Mouse (Mus musculus): ENCODE measurements around the gene Fryl. TPM values are rescaled to one million over a fixed set of nuclear protein-coding genes. Genes with fewer than 3 reads are reported as not detected.
"Not testable (repeated sequence)": the region's sequence is repeated elsewhere in the genome, so short reads cannot be mapped to it uniquely, and the experiment has no call there.

The Fryl gene
- polyA plus RNA-seq, 1 experiment from 2014 or later = 30.8 TPM

- no peak for ATAC-seq (ENCODE audit: insufficient number of reproducible peaks, low FRiP score, low TSS enrichment, low read depth)
- Histone ChIP-seq H3K4me2 (replicated peaks) (no peak overlapping the region), H3K9me3 (replicated peaks) (no peaks in the 10 kb centered on the region), H3K4me3 (replicated peaks) (no peak overlapping the region), H3K9ac (no peak overlapping the region), H3K27ac (replicated peaks) (no peak overlapping the region), H3K27me3 (peaks cover 28% of the 10 kb centered on the region), H3K36me3 (no peaks in the 10 kb centered on the region), H3K4me1 (peaks cover 9% of the 10 kb centered on the region)
- 79% methylated on average over 5 of the region's 5 CpGs for WGBS
Measured at GRCm38 (mm10) chr5:73004046-73004445, 252.4 kb downstream of the Fryl start.

GRCm38 (mm10) chr5:72998546-72998945 is 257.9 kb downstream of the Fryl start:
- not testable (repeated sequence) for H3K4me1 ChIP-seq; H3K9ac ChIP-seq; H3K27ac ChIP-seq (replicated peaks); ATAC-seq (ENCODE audit: insufficient number of reproducible peaks, low FRiP score, low TSS enrichment, low read depth); H3K4me3 ChIP-seq (replicated peaks); H3K9me3 ChIP-seq (replicated peaks); H3K4me2 ChIP-seq (replicated peaks); H3K36me3 ChIP-seq; H3K27me3 ChIP-seq
- WGBS = 55% methylated on average over 1 of the region's 1 CpGs

- no peaks in the 10 kb centered on the region for H3K4me1 ChIP-seq
- no peak overlapping the region for H3K4me2 ChIP-seq (replicated peaks)
- H3K9me3 ChIP-seq (replicated peaks) = no peaks in the 10 kb centered on the region
- no peak overlapping the region for H3K27ac ChIP-seq (replicated peaks)
- H3K27me3 ChIP-seq = no peaks in the 10 kb centered on the region
- 33% methylated on average over 10 of the region's 10 CpGs for WGBS
- no peak for ATAC-seq (ENCODE audit: insufficient number of reproducible peaks, low FRiP score, low TSS enrichment, low read depth)
- H3K9ac ChIP-seq = no peak overlapping the region
- H3K36me3 ChIP-seq = no peaks in the 10 kb centered on the region
- H3K4me3 ChIP-seq (replicated peaks) = no peak overlapping the region
Measured at GRCm38 (mm10) chr5:72995379-72995778, 261.0 kb downstream of the Fryl start.

- H3K4me1 ChIP-seq = no peaks in the 10 kb centered on the region
- no peak overlapping the region for H3K9ac ChIP-seq
- H3K27ac ChIP-seq (replicated peaks) = no peak overlapping the region
- no peak overlapping the region for H3K4me2 ChIP-seq (replicated peaks)
- no peaks in the 10 kb centered on the region for H3K9me3 ChIP-seq (replicated peaks)
- H3K4me3 ChIP-seq (replicated peaks) = no peak overlapping the region
- 71% methylated on average over 2 of the region's 2 CpGs for WGBS
- H3K36me3 ChIP-seq = no peaks in the 10 kb centered on the region
- H3K27me3 ChIP-seq = no peaks in the 10 kb centered on the region
- no peak for ATAC-seq (ENCODE audit: insufficient number of reproducible peaks, low FRiP score, low TSS enrichment, low read depth)
Measured at GRCm38 (mm10) chr5:72994928-72995327, 261.5 kb downstream of the Fryl start.

GRCm38 (mm10) chr5:72994424-72994823 is 262.0 kb downstream of the Fryl start:
- Histone ChIP-seq H3K27ac (replicated peaks) (no peak overlapping the region), H3K36me3 (no peaks in the 10 kb centered on the region), H3K9ac (no peak overlapping the region), H3K4me1 (no peaks in the 10 kb centered on the region), H3K9me3 (replicated peaks) (no peaks in the 10 kb centered on the region), H3K4me3 (replicated peaks) (no peak overlapping the region), H3K4me2 (replicated peaks) (no peak overlapping the region), H3K27me3 (no peaks in the 10 kb centered on the region)
- no peak for ATAC-seq (ENCODE audit: insufficient number of reproducible peaks, low FRiP score, low TSS enrichment, low read depth)
- 49% methylated on average over 8 of the region's 8 CpGs for WGBS

GRCm38 (mm10) chr5:72992474-72992873 is 263.9 kb downstream of the Fryl start:
- H3K36me3 ChIP-seq = no peaks in the 10 kb centered on the region
- H3K27ac ChIP-seq (replicated peaks) = no peak overlapping the region
- H3K4me3 ChIP-seq (replicated peaks) = no peak overlapping the region
- no peak for ATAC-seq (ENCODE audit: insufficient number of reproducible peaks, low FRiP score, low TSS enrichment, low read depth)
- no peaks in the 10 kb centered on the region for H3K4me1 ChIP-seq
- H3K9ac ChIP-seq = no peak overlapping the region
- no peak overlapping the region for H3K4me2 ChIP-seq (replicated peaks)
- H3K9me3 ChIP-seq (replicated peaks) = no peaks in the 10 kb centered on the region
- WGBS = 82% methylated on average over 1 of the region's 1 CpGs
- no peaks in the 10 kb centered on the region for H3K27me3 ChIP-seq

- H3K4me1 ChIP-seq = no peaks in the 10 kb centered on the region
- H3K9me3 ChIP-seq (replicated peaks) = no peaks in the 10 kb centered on the region
- H3K36me3 ChIP-seq = no peaks in the 10 kb centered on the region
- no peak for ATAC-seq (ENCODE audit: insufficient number of reproducible peaks, low FRiP score, low TSS enrichment, low read depth)
- H3K4me3 ChIP-seq (replicated peaks) = no peak overlapping the region
- H3K27ac ChIP-seq (replicated peaks) = no peak overlapping the region
- no peak overlapping the region for H3K9ac ChIP-seq
- no peaks in the 10 kb centered on the region for H3K27me3 ChIP-seq
- 36% methylated on average over 8 of the region's 8 CpGs for WGBS
- H3K4me2 ChIP-seq (replicated peaks) = no peak overlapping the region
Measured at GRCm38 (mm10) chr5:72989756-72990155, 266.7 kb downstream of the Fryl start.

GRCm38 (mm10) chr5:72987786-72988185 is 268.6 kb downstream of the Fryl start:
- no peak for ATAC-seq (ENCODE audit: insufficient number of reproducible peaks, low FRiP score, low TSS enrichment, low read depth)
- Histone ChIP-seq H3K27ac (replicated peaks) (no peak overlapping the region), H3K4me1 (no peaks in the 10 kb centered on the region), H3K9me3 (replicated peaks) (no peaks in the 10 kb centered on the region), H3K4me2 (replicated peaks) (no peak overlapping the region), H3K4me3 (replicated peaks) (no peak overlapping the region), H3K9ac (no peak overlapping the region), H3K27me3 (no peaks in the 10 kb centered on the region), H3K36me3 (no peaks in the 10 kb centered on the region)
- 71% methylated on average over 7 of the region's 7 CpGs for WGBS

- Histone ChIP-seq H3K27me3 (no peaks in the 10 kb centered on the region), H3K9me3 (replicated peaks) (no peaks in the 10 kb centered on the region), H3K27ac (replicated peaks) (no peak overlapping the region), H3K9ac (no peak overlapping the region), H3K4me1 (peaks cover 4% of the 10 kb centered on the region; the same call in 1 of the 2 replicates), H3K36me3 (peaks cover 6% of the 10 kb centered on the region; the same call in 1 of the 2 replicates), H3K4me3 (replicated peaks) (no peak overlapping the region), H3K4me2 (replicated peaks) (no peak overlapping the region)
- WGBS = 9% methylated on average over 2 of the region's 2 CpGs
- no peak for ATAC-seq (ENCODE audit: insufficient number of reproducible peaks, low FRiP score, low TSS enrichment, low read depth)
Measured at GRCm38 (mm10) chr5:72984091-72984490, 272.3 kb downstream of the Fryl start.

- Histone ChIP-seq H3K36me3 (peaks cover 36% of the 10 kb centered on the region), H3K27ac (replicated peaks) (no peak overlapping the region), H3K9ac (no peak overlapping the region), H3K27me3 (no peaks in the 10 kb centered on the region), H3K4me1 (peaks cover under 1% of the 10 kb centered on the region; the same call in 1 of the 2 replicates), H3K4me3 (replicated peaks) (no peak overlapping the region), H3K9me3 (replicated peaks) (no peaks in the 10 kb centered on the region), H3K4me2 (replicated peaks) (no peak overlapping the region)
- 67% methylated on average over 4 of the region's 4 CpGs for WGBS
- no peak for ATAC-seq (ENCODE audit: insufficient number of reproducible peaks, low FRiP score, low TSS enrichment, low read depth)
Measured at GRCm38 (mm10) chr5:72976539-72976938, 279.9 kb downstream of the Fryl start.

GRCm38 (mm10) chr5:72975996-72976395 is 280.4 kb downstream of the Fryl start:
- no peak for ATAC-seq (ENCODE audit: insufficient number of reproducible peaks, low FRiP score, low TSS enrichment, low read depth)
- Histone ChIP-seq H3K27ac (replicated peaks) (no peak overlapping the region), H3K4me2 (replicated peaks) (no peak overlapping the region), H3K27me3 (no peaks in the 10 kb centered on the region), H3K4me1 (no peaks in the 10 kb centered on the region), H3K9me3 (replicated peaks) (no peaks in the 10 kb centered on the region), H3K36me3 (peaks cover 36% of the 10 kb centered on the region), H3K9ac (no peak overlapping the region), H3K4me3 (replicated peaks) (no peak overlapping the region)
- WGBS = 85% methylated on average over 6 of the region's 6 CpGs

GRCm38 (mm10) chr5:72974602-72975001 is 281.8 kb downstream of the Fryl start, which contains the start of gene Gm10135:
Gene Gm10135, minus strand, starts transcription at chr5:72974702.
- Histone ChIP-seq H3K9ac (no peak within 1 kb of the TSS), H3K27me3 (no peaks in the 10 kb centered on the region), H3K27ac (replicated peaks) (no peak within 1 kb of the TSS), H3K36me3 (peaks cover 35% of the 10 kb centered on the region), H3K4me1 (no peaks in the 10 kb centered on the region), H3K4me2 (replicated peaks) (no peak within 1 kb of the TSS), H3K9me3 (replicated peaks) (no peaks in the 10 kb centered on the region), H3K4me3 (replicated peaks) (no peak within 1 kb of the TSS)
- 96% methylated on average over 7 of the region's 7 CpGs for WGBS
- no peak; the same call in 1 of the 2 replicates for ATAC-seq (ENCODE audit: insufficient number of reproducible peaks, low FRiP score, low TSS enrichment, low read depth)

All from embryonic facial prominence, embryonic 15.5 days (tissue).